Mouse (Mus musculus) adrenal gland, adult 8-10 months (tissue): ENCODE results near the gene Mvk. TPM values are rescaled to one million over a fixed set of nuclear protein-coding genes. Genes with fewer than 3 reads are reported as not detected.

Experiments
- microRNA-seq, 2 experiments: library from miRNA; unstranded; fragments of <30 nt; microRNA quantifications; one replicate each; pipeline ENCODE4 v1.2.0; 2022
- total RNA-seq, 4 experiments: library from RNA; stranded (reverse); gene quantifications; 2 replicates each; pipeline ENCODE4 v1.2.4; 2022

Mvk gene
- total RNA-seq, 4 experiments from 2014 or later = 31.6 to 45.5 (median 37.1) TPM

Small RNA genes lying within 50 kb of the gene (microRNA-seq; reads per million reads assigned to microRNA genes)
- 0 reads per million in 2 experiments for gene Mir7027

Other genes with a start within 250 kb of the Mvk start
- not detected for gene Foxn4, start 170.5 kb upstream of the Mvk start, total RNA-seq
- 1 to 10 TPM in 1 of 4 experiments, under 1 TPM in 3; 0.70 to 1.1 (median 0.81) TPM for gene Myo1h, start 155.1 kb upstream of the Mvk start, total RNA-seq
- gene Kctd10, start 63.8 kb upstream of the Mvk start, total RNA-seq = 10 to 100 TPM; 69.8 to 78.5 (median 71.8) TPM
- 10 to 100 TPM; 74.7 to 93.2 (median 79.1) TPM for gene Ube3b, start 63.7 kb upstream of the Mvk start, total RNA-seq
- gene Mmab, start 209 bp upstream of the Mvk start, total RNA-seq = 10 to 100 TPM; 20.0 to 30.0 (median 24.4) TPM
- 10 to 100 TPM; 28.1 to 47.2 (median 33.7) TPM for gene Fam222a, start 123.7 kb downstream of the Mvk start, total RNA-seq
- 1 to 10 TPM; 1.3 to 3.4 (median 2.4) TPM for gene Trpv4, start 214.2 kb downstream of the Mvk start, total RNA-seq
- 10 to 100 TPM; 49.4 to 67.4 (median 55.3) TPM for gene Gltp, start 246.7 kb downstream of the Mvk start, total RNA-seq